Mouse (Mus musculus) testis, adult 2 months (tissue): ENCODE results near the gene Mrpl33.

Experiments
- CTCF ChIP-seq: fragments of 200-500 bp; IDR thresholded peaks from 2 replicates; pipeline ENCODE4 v1.5.1; 2012; ENCODE audit warnings: low read depth, mild to moderate bottlenecking, inconsistent platforms, low read length, moderate library complexity; ENCODE audit not compliant: control insufficient read depth, insufficient read depth, insufficient replicate concordance
- POLR2A ChIP-seq: fragments of 200-500 bp; IDR thresholded peaks from 2 replicates; pipeline ENCODE4 v1.6.1; 2012; ENCODE audit warnings: low read depth, mild to moderate bottlenecking, inconsistent platforms, low read length, moderate library complexity; ENCODE audit not compliant: control insufficient read depth

DNA sequence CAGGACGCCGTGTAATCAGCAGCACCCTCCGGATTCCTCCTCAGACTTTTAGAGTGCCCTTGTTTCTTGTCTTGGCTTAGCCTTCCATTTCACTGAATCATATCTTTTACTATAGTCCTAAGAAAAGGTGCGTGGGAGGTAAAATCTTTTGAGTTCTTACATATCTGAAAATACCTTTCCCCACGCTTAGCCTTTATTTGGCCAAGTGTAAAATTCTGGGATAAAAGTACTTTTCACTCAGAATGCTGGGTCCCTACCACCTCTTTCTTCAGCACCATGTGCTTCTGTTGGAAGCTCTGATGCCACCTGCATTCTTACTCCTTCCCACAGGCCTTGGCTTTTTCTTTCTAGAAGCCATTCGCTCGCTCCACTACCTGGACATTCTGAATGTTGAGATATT lies 5.6 kb upstream of the Mrpl33 start:
- TF ChIP-seq CTCF (no peak), POLR2A (no peak)
